Mouse (Mus musculus) ES-E14 (cell line): ENCODE data around the gene Ttc4.

ENCODE experiments used
- CHD2 ChIP-seq: IDR thresholded peaks from 2 replicates; pipeline ENCODE4 v1.6.1; 2014; ENCODE audit warnings: mild to moderate bottlenecking, low read depth, low read length, inconsistent platforms
- HCFC1 ChIP-seq: IDR thresholded peaks from 2 replicates; pipeline ENCODE4 v1.6.1; 2012; ENCODE audit warnings: low read length, inconsistent platforms, borderline replicate concordance; ENCODE audit not compliant: insufficient read depth
- ZC3H11A ChIP-seq: IDR thresholded peaks from 2 replicates; pipeline ENCODE4 v1.6.1; 2012; ENCODE audit warnings: low read depth, mild to moderate bottlenecking, inconsistent platforms, low read length, borderline replicate concordance

- TF ChIP-seq ZC3H11A (no peak), HCFC1 (no peak), CHD2 (no peak)
Observed at GRCm38 (mm10) chr4:106632313-106632712, 46.4 kb downstream of the Ttc4 start.
